In the genomic region with DNA sequence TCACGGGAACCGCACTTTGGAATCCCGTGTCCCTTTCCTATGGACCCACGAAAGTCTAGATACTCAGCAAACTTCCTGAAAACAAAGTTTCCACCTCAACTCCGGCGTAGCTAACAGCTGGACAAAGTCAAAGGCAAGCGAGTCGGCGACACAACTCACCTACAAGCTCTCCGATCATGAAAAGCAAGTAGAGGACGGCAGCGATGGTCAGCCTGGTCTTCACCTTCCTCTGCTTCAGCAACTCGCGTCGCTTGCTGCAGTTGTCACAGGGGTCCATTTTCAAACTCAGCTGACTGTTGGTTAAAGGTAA, we compare ENCODE assay signal across 8 mouse cellular contexts. TPM values are rescaled to one million over a fixed set of nuclear protein-coding genes. Genes with fewer than 3 reads are reported as not detected.
DNase-seq lines count a peak whose midpoint lies in the region; ATAC-seq lines count a peak whose summit lies in the region.

No protein-coding gene starts in this region.

- H3K9ac ChIP-seq in neural tube, embryonic 11.5 days (ENCODE audit: low read length): peak overlapping the region; percentile 70
- peak overlapping the region; percentile 87 for H3K9ac ChIP-seq in intestine, embryonic 16.5 days (ENCODE audit: low read depth, low read length)
- peak overlapping the region; percentile 86 for H3K9ac ChIP-seq in midbrain, embryonic 16.5 days (ENCODE audit: low read depth, low read length)

- no peaks in the 10 kb centered on the region for H3K36me3 ChIP-seq in neural tube, embryonic 11.5 days (ENCODE audit: control insufficient read depth, insufficient read depth, low read length)
- no peaks in the 10 kb centered on the region for H3K36me3 ChIP-seq in intestine, embryonic 16.5 days (ENCODE audit: control insufficient read depth, insufficient read depth, low read length)
- no peaks in the 10 kb centered on the region for H3K36me3 ChIP-seq in midbrain, embryonic 16.5 days (ENCODE audit: control insufficient read depth, insufficient read depth, low read length)

- peak overlapping the region; percentile 75 for H3K4me2 ChIP-seq in neural tube, embryonic 11.5 days (ENCODE audit: low read depth)
- peak overlapping the region; percentile 73 for H3K4me2 ChIP-seq in intestine, embryonic 16.5 days (ENCODE audit: low read depth, low read length)
- H3K4me2 ChIP-seq in midbrain, embryonic 16.5 days (ENCODE audit: low read length): peak overlapping the region; percentile 77

- no peak overlapping the region for H3K27ac ChIP-seq in neural tube, embryonic 11.5 days (ENCODE audit: low read depth, low read length)
- peak overlapping the region; percentile 68 for H3K27ac ChIP-seq in intestine, embryonic 16.5 days (ENCODE audit: low read length)
- H3K27ac ChIP-seq in midbrain, embryonic 16.5 days (ENCODE audit: low read length): no peak overlapping the region

- H3K27me3 ChIP-seq in neural tube, embryonic 11.5 days (ENCODE audit: control insufficient read depth, insufficient read depth, low read length): peaks cover 4% of the 10 kb centered on the region; the same call in 1 of the 2 replicates
- H3K27me3 ChIP-seq in intestine, embryonic 16.5 days (replicated peaks; ENCODE audit: control insufficient read depth, insufficient read depth, low read length): no peaks in the 10 kb centered on the region
- H3K27me3 ChIP-seq in midbrain, embryonic 16.5 days (ENCODE audit: control insufficient read depth, insufficient read depth, low read depth, low read length): no peaks in the 10 kb centered on the region

- H3K4me1 ChIP-seq in neural tube, embryonic 11.5 days (ENCODE audit: control insufficient read depth, insufficient read depth, low read length): peaks cover 11% of the 10 kb centered on the region; the same call in 1 of the 2 replicates
- peaks cover 6% of the 10 kb centered on the region for H3K4me1 ChIP-seq in intestine, embryonic 16.5 days (ENCODE audit: control insufficient read depth, insufficient read depth, low read length)
- H3K4me1 ChIP-seq in midbrain, embryonic 16.5 days (ENCODE audit: control insufficient read depth, insufficient read depth, low read length): peaks cover 21% of the 10 kb centered on the region

- peak overlapping the region; percentile 69 for H3K4me3 ChIP-seq in neural tube, embryonic 11.5 days (ENCODE audit: low read depth, low read length)
- H3K4me3 ChIP-seq in intestine, embryonic 16.5 days (ENCODE audit: low read length): peak overlapping the region; percentile 79
- H3K4me3 ChIP-seq in midbrain, embryonic 16.5 days (ENCODE audit: low read depth, low read length): peak overlapping the region; percentile 82

- no peaks in the 10 kb centered on the region for H3K9me3 ChIP-seq in neural tube, embryonic 11.5 days (ENCODE audit: control insufficient read depth, low read length)
- no peaks in the 10 kb centered on the region for H3K9me3 ChIP-seq in intestine, embryonic 16.5 days (ENCODE audit: control insufficient read depth, low read length)
- no peaks in the 10 kb centered on the region for H3K9me3 ChIP-seq in midbrain, embryonic 16.5 days (replicated peaks; ENCODE audit: control insufficient read depth, low read length, poor library complexity, severe bottlenecking)

- WGBS in neural tube, embryonic 11.5 days: 1% methylated on average over 15 of the region's 15 CpGs
- under 1% methylated on average over 15 of the region's 15 CpGs for WGBS in intestine, embryonic 16.5 days
- under 1% methylated on average over 15 of the region's 15 CpGs for WGBS in midbrain, embryonic 16.5 days

- intact Hi-C loops in left cerebral cortex, postnatal 14 days (cut with DNase I): loop anchor here (1.0 kb wide), 1 partner anchor 36 kb away; the partner anchor contains the start of gene Bloc1s6

- no peak for ATAC-seq in neural tube, embryonic 11.5 days (ENCODE audit: insufficient read depth, low FRiP score, low TSS enrichment)
- ATAC-seq in intestine, embryonic 16.5 days: peak; percentile 1; the same call in 1 of the 2 replicates
- ATAC-seq in midbrain, embryonic 16.5 days: 0 out of 2 replicates have a peak, but pooled peaks have one; percentile 1

- DNase-seq in adrenal gland, adult (ENCODE audit: inconsistent age in 2 of 2, low spot score in 1 of 2): peak; percentile 64 to 88
- DNase-seq in adrenal gland, postnatal 4 days (ENCODE audit: low spot score in 2 of 2): no peak
- DNase-seq in neural tube, embryonic 11.5 days (ENCODE audit: low spot score): no peak
- DNase-seq in neural tube, embryonic 10.5 days (ENCODE audit: extremely low spot score, low spot score): no peak
- no peak for DNase-seq in left cerebral cortex, postnatal 14 days (ENCODE audit: low spot score in 2 of 2)
- no peak for DNase-seq in c-Kit-positive CD71-positive TER-119-positive erythroid progenitor cells, embryonic 14.5 days (ENCODE audit: low spot score)

RNA-seq across cellular contexts. Expression of gene Slc30a4, which starts 0.6 kb away (rescaled TPM):
- 10 to 100 TPM; 33.2 to 34.4 TPM for total RNA-seq in adrenal gland, postnatal 4 days (2021)
- 10.1 and 10.3 TPM in 2 replicates for polyA plus RNA-seq in neural tube, embryonic 11.5 days (2014; fragmentation: Nextera tagmentation; extraction: Ambion mirVana)
- polyA plus RNA-seq in intestine, embryonic 16.5 days (2015; fragmentation: Nextera tagmentation; extraction: Ambion mirVana): 8.1 and 10.1 TPM in 2 replicates
- polyA plus RNA-seq in midbrain, embryonic 16.5 days (2015; fragmentation: Nextera tagmentation; extraction: Ambion mirVana): 5.8 and 6.5 TPM in 2 replicates
- 10 to 100 TPM; 38.0 to 40.9 TPM for total RNA-seq in left cerebral cortex, postnatal 14 days (2021)

RNA-seq across cellular contexts. Expression of gene Bloc1s6, which starts 36.5 kb away (rescaled TPM):
- 10 to 100 TPM; 31.7 to 34.1 TPM for total RNA-seq in adrenal gland, postnatal 4 days (2021)
- polyA plus RNA-seq in neural tube, embryonic 11.5 days (2014; fragmentation: Nextera tagmentation; extraction: Ambion mirVana): 67.4 and 77.3 TPM in 2 replicates
- 51.9 and 54.4 TPM in 2 replicates for polyA plus RNA-seq in intestine, embryonic 16.5 days (2015; fragmentation: Nextera tagmentation; extraction: Ambion mirVana)
- polyA plus RNA-seq in midbrain, embryonic 16.5 days (2015; fragmentation: Nextera tagmentation; extraction: Ambion mirVana): 108 and 114 TPM in 2 replicates
- total RNA-seq in left cerebral cortex, postnatal 14 days (2021): 10 to 100 TPM; 38.6 to 40.1 TPM

Comparison
In these comparisons a context has a peak if more than half of its experiments do, and no peak if none do; other contexts are left out.
1. DNase-seq: peak in adrenal gland, adult (2 of 2); none in adrenal gland, postnatal 4 days (0 of 2), neural tube, embryonic 11.5 days (single experiment), neural tube, embryonic 10.5 days (single experiment), left cerebral cortex, postnatal 14 days (0 of 2) and c-Kit-positive CD71-positive TER-119-positive erythroid progenitor cells, embryonic 14.5 days (single experiment).
2. Peak in every context shown above with its lines, with median percentiles within 50 percentile points of each other: H3K4me2 ChIP-seq, H3K4me3 ChIP-seq and H3K9ac ChIP-seq.